Mouse (Mus musculus) midbrain, embryonic 15.5 days (tissue): ENCODE data around the gene Ebf1. TPM values are rescaled to one million over a fixed set of nuclear protein-coding genes. Genes with fewer than 3 reads are reported as not detected.

ENCODE experiments used
- ATAC-seq: fragments of 200-750 bp; cut with Nextera tagmentation; replicated peaks from 2 replicates; pipeline ENCODE4 v1.8.0; 2017; ENCODE audit warnings: moderate TSS enrichment
- H3K27ac ChIP-seq: fragments of 300-500 bp; sonication (generic); 2 replicates; pipeline ENCODE4 v1.5.1; 2015; ENCODE audit warnings: mild to moderate bottlenecking, inconsistent platforms
- H3K27me3 ChIP-seq: fragments of 300-500 bp; sonication (generic); replicated peaks from 2 replicates; pipeline ENCODE4 v1.6.1; 2015; ENCODE audit warnings: inconsistent platforms
- H3K36me3 ChIP-seq: fragments of 300-500 bp; sonication (generic); replicated peaks from 2 replicates; pipeline ENCODE4 v1.6.1; 2015; ENCODE audit warnings: inconsistent platforms
- H3K4me1 ChIP-seq: fragments of 300-500 bp; sonication (generic); 2 replicates; pipeline ENCODE4 v1.6.1; 2015; ENCODE audit warnings: inconsistent platforms
- H3K4me2 ChIP-seq: fragments of 300-500 bp; sonication (generic); 2 replicates; pipeline ENCODE4 v1.6.1; 2015; ENCODE audit warnings: inconsistent platforms, mild to moderate bottlenecking, moderate library complexity
- H3K4me3 ChIP-seq: fragments of 300-500 bp; sonication (generic); 2 replicates; pipeline ENCODE4 v1.5.1; 2015; ENCODE audit warnings: mild to moderate bottlenecking, inconsistent platforms
- H3K9ac ChIP-seq: fragments of 300-500 bp; sonication (generic); 2 replicates; pipeline ENCODE4 v1.6.1; 2015; ENCODE audit warnings: mild to moderate bottlenecking, inconsistent platforms
- H3K9me3 ChIP-seq: fragments of 300-500 bp; sonication (generic); 2 replicates; pipeline ENCODE4 v1.6.1; 2016; ENCODE audit warnings: inconsistent platforms
- WGBS: fragments of 180-500 bp; shearing (Covaris S2); methylation state at CpG from one replicate; pipeline ENCODE4 v1.1.7; 2015; ENCODE audit warnings: mixed read lengths; 5-methylcytosine and 5-hydroxymethylcytosine counted together
- polyA plus RNA-seq: library from polyadenylated mRNA; unstranded; fragments of >200 nt; fragmentation: Nextera tagmentation; extraction: Ambion mirVana; gene quantifications from 2 replicates; pipeline ENCODE4 v1.2.1, GENCODE M21; 2015

The Ebf1 gene
- polyA plus RNA-seq, 1 experiment from 2014 or later, result 68.9 TPM

DNA sequence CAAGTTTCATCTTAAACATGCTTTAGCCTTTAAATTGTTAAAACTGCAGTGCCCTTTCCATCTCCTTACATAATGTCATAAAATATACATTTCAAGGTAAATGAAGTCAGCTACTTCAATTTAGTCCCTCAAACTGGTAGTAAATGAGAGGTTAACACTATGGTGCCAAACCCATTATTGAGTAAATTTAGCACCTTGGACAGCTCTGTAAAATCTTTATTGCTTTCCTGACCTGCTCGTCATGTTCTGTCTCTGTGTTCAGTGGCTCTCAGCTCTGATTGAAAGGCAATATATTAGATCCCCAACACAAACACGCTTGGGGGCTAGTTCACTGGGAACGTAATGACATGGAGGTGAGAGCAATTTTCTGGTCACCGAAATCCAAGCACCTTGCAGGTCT lies 370.7 kb downstream of the Ebf1 start:
- Histone ChIP-seq H3K4me1 (0 out of 2 replicates have a peak, but pooled peaks cover 2% of the 10 kb centered on the region), H3K9ac (no peak overlapping the region), H3K9me3 (no peaks in the 10 kb centered on the region), H3K36me3 (no peaks in the 10 kb centered on the region), H3K27ac (no peak overlapping the region), H3K4me2 (no peak overlapping the region), H3K27me3 (no peaks in the 10 kb centered on the region), H3K4me3 (no peak overlapping the region)
- ATAC-seq, result no peak
- WGBS, result 75% methylated on average over 4 of the region's 4 CpGs

DNA sequence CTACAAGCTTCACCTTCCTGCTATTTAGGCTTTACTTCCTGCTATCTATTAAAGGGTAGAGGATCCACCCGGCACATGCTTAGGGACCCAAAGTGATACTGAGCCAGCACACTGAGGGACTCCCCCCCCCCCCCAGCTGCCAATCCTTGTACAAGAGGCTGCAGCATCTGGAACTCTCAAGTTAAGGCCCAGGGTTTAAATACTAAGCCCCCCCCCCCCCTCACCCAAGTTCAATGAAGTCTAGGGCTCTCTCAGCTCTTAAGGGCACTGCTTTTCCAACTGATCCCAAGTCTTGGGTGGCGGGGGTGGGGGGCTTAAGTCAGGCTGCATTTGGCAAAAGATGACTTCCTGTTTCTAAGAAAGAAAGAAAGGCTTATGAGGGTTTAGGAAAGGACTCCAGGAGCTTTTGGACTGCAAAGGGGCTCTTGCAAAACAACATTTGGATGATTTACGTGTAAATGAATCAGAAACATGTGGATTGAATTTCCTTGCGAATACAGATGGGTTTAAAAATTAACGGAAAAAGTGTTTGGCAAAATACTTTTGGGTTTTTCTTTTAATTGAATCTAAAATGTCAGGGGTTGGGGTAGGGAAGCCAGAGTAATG lies 385.7 kb downstream of the Ebf1 start:
- peaks cover 7% of the 10 kb centered on the region for H3K4me1 ChIP-seq
- H3K4me3 ChIP-seq, result no peak overlapping the region
- H3K4me2 ChIP-seq, result no peak overlapping the region
- WGBS, result 70% methylated on average over 5 of the region's 5 CpGs
- H3K9ac ChIP-seq, result no peak overlapping the region
- no peak overlapping the region for H3K27ac ChIP-seq
- H3K9me3 ChIP-seq, result no peaks in the 10 kb centered on the region
- H3K36me3 ChIP-seq, result no peaks in the 10 kb centered on the region
- no peaks in the 10 kb centered on the region for H3K27me3 ChIP-seq
- ATAC-seq, result no peak

DNA sequence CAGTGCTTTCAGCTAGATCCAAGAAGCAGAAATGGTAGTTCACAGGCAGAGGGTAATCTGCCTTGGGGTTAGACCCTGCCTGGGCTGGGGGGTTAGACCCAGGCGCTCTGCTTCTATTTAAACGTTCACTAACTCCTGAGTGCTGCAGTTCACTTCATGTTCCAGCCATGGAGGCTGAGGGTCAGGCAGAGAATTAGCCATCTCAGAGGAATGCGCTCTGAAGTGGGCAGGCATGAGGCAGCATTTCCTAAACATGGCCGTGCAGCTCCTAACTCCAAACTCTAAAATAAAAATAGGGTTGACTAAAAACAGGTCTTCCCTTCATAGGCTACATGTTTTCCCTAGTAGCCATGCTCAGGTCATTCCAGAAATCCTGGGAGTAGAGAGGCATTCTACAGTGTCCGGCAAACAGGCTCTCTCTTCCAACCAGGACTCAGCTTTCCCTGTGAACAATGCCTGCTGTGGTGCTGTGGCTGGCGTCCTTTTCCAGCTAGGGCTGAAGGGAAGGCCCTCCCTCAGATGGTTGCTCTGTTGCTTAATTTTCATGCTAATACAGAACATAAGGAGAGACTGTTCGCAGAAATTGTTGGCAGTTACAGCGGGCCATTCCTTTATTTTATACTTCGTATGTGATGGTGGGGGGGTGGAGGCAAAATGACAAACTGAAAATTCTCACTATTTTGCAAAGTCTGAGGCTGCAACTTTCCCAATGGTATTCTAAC lies 386.8 kb downstream of the Ebf1 start:
- H3K4me1 ChIP-seq, result peaks cover 10% of the 10 kb centered on the region
- H3K27me3 ChIP-seq, result no peaks in the 10 kb centered on the region
- WGBS, result 39% methylated on average over 9 of the region's 9 CpGs
- no peak for ATAC-seq
- no peaks in the 10 kb centered on the region for H3K36me3 ChIP-seq
- H3K4me3 ChIP-seq, result no peak overlapping the region
- H3K9me3 ChIP-seq, result no peaks in the 10 kb centered on the region
- H3K4me2 ChIP-seq, result no peak overlapping the region
- no peak overlapping the region for H3K9ac ChIP-seq
- H3K27ac ChIP-seq, result no peak overlapping the region

DNA sequence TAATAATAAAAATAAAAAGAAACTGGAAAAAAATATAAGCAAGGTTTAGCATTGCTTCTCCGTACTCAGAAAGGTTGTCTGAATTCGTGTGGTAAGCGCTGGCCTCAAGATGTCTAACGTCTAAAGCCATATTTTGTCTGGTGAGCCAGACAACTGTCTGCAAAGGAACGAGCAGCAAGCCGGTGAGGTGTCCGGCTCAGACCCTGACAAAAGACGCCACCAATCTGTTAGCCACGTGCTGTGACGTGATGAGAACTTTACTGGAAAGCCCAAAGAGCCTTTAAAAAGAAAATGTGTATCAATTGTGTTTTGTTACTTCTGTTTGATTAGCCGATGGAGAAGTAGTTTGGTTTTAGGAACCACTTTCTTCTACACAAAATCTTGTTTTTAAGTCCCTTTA lies 390.2 kb downstream of the Ebf1 start:
- Histone ChIP-seq H3K4me3 (no peak overlapping the region), H3K36me3 (no peaks in the 10 kb centered on the region), H3K9ac (no peak overlapping the region), H3K4me1 (peaks cover 10% of the 10 kb centered on the region), H3K27me3 (no peaks in the 10 kb centered on the region), H3K4me2 (no peak overlapping the region), H3K9me3 (no peaks in the 10 kb centered on the region), H3K27ac (no peak overlapping the region)
- ATAC-seq, result no peak
- WGBS, result 58% methylated on average over 11 of the region's 11 CpGs

DNA sequence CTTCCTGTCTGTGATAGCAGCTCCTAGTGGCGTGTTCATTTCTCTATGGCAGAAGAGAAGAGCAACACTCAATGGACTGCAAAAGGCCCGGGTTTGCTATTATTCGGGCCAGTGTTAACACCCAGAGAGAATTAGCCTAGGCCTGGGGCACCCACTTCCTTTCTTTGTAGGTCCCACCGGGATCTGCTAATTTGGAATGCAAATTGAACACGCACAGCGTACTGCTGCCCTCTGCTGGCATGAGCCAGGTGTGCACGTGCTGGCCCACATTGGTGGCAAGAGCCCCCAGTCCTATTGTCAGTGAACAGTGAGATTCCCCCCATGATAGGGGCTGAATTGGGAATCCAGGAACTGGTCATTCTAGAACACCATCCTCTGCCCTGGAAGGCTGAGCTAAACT lies 391.0 kb downstream of the Ebf1 start:
- Histone ChIP-seq H3K9ac (no peak overlapping the region), H3K36me3 (no peaks in the 10 kb centered on the region), H3K4me1 (peaks cover 10% of the 10 kb centered on the region), H3K9me3 (no peaks in the 10 kb centered on the region), H3K4me3 (no peak overlapping the region), H3K4me2 (peak overlapping the region; percentile 46), H3K27me3 (no peaks in the 10 kb centered on the region), H3K27ac (no peak overlapping the region)
- 0 out of 2 replicates have a peak, but pooled peaks have one; percentile 48 for ATAC-seq
- 1% methylated on average over 7 of the region's 7 CpGs for WGBS

DNA sequence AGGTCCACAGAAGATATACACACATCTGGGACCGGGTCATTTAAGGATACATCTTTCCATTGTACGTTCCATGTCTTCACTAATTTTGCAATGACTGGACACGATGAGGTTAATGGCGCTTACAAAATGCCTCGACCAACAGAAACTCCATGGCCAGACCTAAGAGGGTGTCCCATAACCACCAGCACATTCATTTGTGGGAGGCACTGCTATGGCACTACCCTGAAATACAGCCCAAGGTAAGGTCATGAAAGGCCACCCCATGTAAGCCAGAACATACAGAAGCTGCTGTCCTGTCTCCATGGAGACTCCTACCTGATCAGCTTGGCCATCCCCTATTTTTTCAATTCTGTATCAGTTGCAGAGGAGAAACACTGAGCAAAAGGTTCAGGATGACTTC lies 391.6 kb downstream of the Ebf1 start:
- ATAC-seq, result no peak
- H3K36me3 ChIP-seq, result no peaks in the 10 kb centered on the region
- no peaks in the 10 kb centered on the region for H3K9me3 ChIP-seq
- no peak overlapping the region for H3K4me2 ChIP-seq
- H3K27me3 ChIP-seq, result no peaks in the 10 kb centered on the region
- H3K9ac ChIP-seq, result no peak overlapping the region
- H3K4me1 ChIP-seq, result peaks cover 7% of the 10 kb centered on the region
- H3K27ac ChIP-seq, result no peak overlapping the region
- no peak overlapping the region for H3K4me3 ChIP-seq
- WGBS, result 92% methylated on average over 5 of the region's 5 CpGs

DNA sequence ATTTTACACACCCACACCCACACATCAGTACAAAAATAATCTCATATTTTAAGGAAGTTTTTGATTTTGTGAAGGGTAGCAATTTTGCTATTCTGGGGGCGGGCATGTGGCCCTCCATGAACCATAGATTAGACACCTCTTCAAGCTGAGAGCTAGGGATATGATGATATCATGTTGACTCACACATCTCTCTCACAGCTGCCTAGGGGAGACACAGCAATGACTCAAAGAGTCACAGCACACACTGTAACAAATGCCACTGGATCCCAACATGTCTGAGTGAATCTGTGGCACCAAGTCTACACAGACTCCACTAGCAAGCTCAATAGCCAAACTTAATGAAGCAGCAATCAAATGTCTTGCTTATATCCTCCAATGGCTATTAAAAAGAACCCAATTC lies 395.0 kb downstream of the Ebf1 start:
- H3K4me1 ChIP-seq, result peaks cover 3% of the 10 kb centered on the region
- H3K27me3 ChIP-seq, result no peaks in the 10 kb centered on the region
- no peak overlapping the region for H3K9ac ChIP-seq
- no peak overlapping the region for H3K4me2 ChIP-seq
- H3K4me3 ChIP-seq, result no peak overlapping the region
- ATAC-seq, result no peak
- no peak overlapping the region for H3K27ac ChIP-seq
- 89% methylated on average over 1 of the region's 1 CpGs for WGBS
- no peaks in the 10 kb centered on the region for H3K36me3 ChIP-seq
- H3K9me3 ChIP-seq, result no peaks in the 10 kb centered on the region

DNA sequence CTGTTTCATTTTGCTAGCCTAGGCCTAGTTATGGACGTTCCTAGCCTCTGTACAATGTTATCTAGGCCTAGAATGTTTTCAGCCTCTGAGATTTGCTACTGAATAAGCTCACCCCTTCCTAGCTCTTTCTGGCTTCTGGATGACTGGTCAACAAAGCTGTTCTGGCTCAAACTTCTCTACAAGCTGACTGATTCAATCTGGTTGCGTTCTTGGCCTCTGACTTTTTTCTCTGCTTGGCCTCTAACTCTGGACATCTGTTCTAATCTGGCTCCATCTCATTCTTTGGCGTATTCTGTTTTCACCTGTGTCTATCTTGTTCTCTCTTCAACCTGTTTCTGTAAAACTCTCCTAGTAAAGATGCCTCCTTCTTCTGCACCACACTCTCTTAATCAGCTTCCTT lies 400.4 kb downstream of the Ebf1 start:
- no peaks in the 10 kb centered on the region for H3K27me3 ChIP-seq
- H3K4me2 ChIP-seq, result no peak overlapping the region
- H3K9ac ChIP-seq, result no peak overlapping the region
- no peaks in the 10 kb centered on the region for H3K36me3 ChIP-seq
- H3K9me3 ChIP-seq, result no peaks in the 10 kb centered on the region
- no peaks in the 10 kb centered on the region for H3K4me1 ChIP-seq
- ATAC-seq, result no peak
- H3K4me3 ChIP-seq, result no peak overlapping the region
- no peak overlapping the region for H3K27ac ChIP-seq
- 90% methylated on average over 3 of the region's 3 CpGs for WGBS

DNA sequence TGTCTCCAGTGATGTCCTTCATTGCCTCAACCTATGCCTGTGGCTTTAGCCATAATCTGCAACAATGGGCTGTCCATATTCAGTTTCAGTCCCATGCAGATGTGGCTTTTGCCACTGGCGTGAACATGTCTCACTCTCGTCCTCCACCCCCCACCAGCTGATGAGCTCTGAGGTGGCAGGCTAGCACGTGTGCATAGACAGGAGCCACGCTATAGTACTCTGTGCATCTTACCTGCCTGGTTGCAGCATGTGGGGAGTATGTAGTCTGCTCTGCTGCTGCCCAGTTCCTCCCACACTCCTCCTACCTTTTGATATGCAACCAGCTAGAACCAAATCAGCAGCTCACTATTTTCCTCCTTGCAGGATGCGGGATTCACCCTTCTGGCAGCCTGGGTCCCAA lies 408.9 kb downstream of the Ebf1 start:
- Histone ChIP-seq H3K4me2 (no peak overlapping the region), H3K9ac (no peak overlapping the region), H3K36me3 (no peaks in the 10 kb centered on the region), H3K4me1 (peaks cover 12% of the 10 kb centered on the region), H3K27me3 (no peaks in the 10 kb centered on the region), H3K27ac (no peak overlapping the region), H3K9me3 (no peaks in the 10 kb centered on the region), H3K4me3 (no peak overlapping the region)
- WGBS, result 73% methylated on average over 5 of the region's 5 CpGs
- ATAC-seq, result 0 out of 2 replicates have a peak, but pooled peaks have one; percentile 27

DNA sequence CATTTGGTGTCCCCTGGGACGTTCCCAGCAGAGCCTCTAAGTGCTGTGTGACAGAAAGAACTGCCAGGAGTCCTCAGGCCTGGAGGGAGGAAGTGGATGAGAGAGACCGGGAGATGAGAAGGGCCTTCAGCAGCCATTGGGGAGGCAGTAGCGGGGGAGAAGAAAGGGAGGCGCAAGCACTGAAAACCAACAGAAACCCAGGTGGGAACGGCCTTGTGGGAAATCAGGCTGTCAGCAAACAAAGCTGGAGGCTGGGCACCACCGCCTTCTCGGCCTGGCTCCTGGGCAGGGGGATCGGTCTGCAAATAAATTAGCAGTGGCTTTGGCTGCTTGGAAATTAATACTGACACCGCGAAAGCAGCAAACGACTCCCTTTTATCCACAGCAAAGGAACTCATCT lies 409.6 kb downstream of the Ebf1 start:
- peak overlapping the region; percentile 27 for H3K4me2 ChIP-seq
- H3K27me3 ChIP-seq, result no peaks in the 10 kb centered on the region
- 4% methylated on average over 11 of the region's 11 CpGs for WGBS
- H3K27ac ChIP-seq, result peak overlapping the region; percentile 55; the same call in 1 of the 2 replicates
- H3K4me1 ChIP-seq, result peaks cover 12% of the 10 kb centered on the region
- H3K9me3 ChIP-seq, result no peaks in the 10 kb centered on the region
- H3K9ac ChIP-seq, result 0 out of 2 replicates have a peak overlapping the region, but pooled peaks have one; percentile 2
- ATAC-seq, result peak; percentile 66
- no peaks in the 10 kb centered on the region for H3K36me3 ChIP-seq
- no peak overlapping the region for H3K4me3 ChIP-seq

DNA sequence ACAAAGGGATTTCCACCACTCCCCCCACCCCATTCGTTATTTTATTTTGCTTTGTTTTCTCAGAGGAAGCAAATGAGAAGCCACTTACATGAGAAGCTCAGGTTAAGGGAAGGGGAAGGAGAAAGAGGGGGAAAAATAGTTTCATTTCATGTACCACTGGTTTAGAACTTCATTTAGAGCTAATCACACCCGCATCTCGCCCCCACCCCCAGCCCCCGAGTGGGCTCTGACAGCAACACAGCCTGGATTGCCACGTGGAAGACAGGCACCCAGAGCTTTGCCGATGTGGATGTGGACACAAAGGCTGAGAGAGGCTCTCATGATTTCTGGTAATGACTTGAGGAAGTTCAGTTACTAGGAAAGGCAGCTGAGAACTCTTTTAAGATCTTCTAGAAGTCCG lies 410.0 kb downstream of the Ebf1 start:
- H3K36me3 ChIP-seq, result no peaks in the 10 kb centered on the region
- peak overlapping the region; percentile 27 for H3K4me2 ChIP-seq
- 34% methylated on average over 7 of the region's 7 CpGs for WGBS
- H3K27ac ChIP-seq, result peak overlapping the region; percentile 55; the same call in 1 of the 2 replicates
- 0 out of 2 replicates have a peak overlapping the region, but pooled peaks have one; percentile 2 for H3K9ac ChIP-seq
- no peaks in the 10 kb centered on the region for H3K27me3 ChIP-seq
- H3K4me1 ChIP-seq, result peaks cover 12% of the 10 kb centered on the region
- no peak overlapping the region for H3K4me3 ChIP-seq
- no peak for ATAC-seq
- H3K9me3 ChIP-seq, result no peaks in the 10 kb centered on the region

DNA sequence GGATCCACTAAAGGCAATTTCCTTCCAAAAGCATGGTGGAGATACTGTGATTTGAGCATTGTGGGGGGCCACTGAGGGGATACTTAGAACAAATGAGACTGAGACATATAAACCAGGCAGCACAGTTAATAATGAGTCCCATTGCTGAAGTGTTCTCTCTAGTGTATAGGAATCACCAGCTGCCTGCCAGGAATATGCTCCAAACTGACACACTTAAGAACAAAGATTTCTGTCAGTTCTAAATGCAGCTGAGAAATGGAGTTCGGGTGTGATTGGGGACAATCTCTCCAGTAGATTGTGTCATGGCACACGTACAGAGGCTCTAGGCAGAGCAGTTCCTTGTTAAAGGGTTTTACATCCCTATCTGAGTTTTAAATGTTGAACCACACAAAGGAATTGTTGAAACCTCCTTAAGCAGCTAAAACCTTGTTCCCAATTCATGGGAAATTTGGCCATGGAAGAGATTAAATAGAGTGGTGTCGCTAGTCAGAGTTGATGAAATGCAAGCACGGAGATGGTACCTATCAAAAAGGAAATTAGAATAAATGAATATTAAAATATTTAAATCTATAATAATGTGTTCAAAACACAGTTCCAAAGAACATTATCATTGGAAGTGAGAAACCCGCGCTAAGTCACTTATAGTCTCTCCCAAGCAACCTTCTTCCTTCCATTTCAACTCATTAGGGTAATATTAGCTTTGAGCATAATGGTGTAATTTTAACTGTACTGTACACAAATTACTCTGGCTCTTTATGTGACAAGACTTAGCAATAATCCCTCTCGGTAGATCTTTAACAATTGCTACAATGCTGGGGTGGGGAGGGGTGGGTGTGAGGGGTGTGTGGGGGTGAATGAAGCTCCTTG lies 438.9 kb downstream of the Ebf1 start:
- Histone ChIP-seq H3K36me3 (no peaks in the 10 kb centered on the region), H3K4me1 (peaks cover 6% of the 10 kb centered on the region), H3K4me2 (no peak overlapping the region), H3K9me3 (no peaks in the 10 kb centered on the region), H3K9ac (no peak overlapping the region), H3K27me3 (no peaks in the 10 kb centered on the region), H3K27ac (0 out of 2 replicates have a peak overlapping the region, but pooled peaks have one; percentile 19), H3K4me3 (no peak overlapping the region)
- 0 out of 2 replicates have a peak, but pooled peaks have one; percentile 17 for ATAC-seq
- 38% methylated on average over 7 of the region's 7 CpGs for WGBS
